Mouse (Mus musculus) CH12.LX (cell line): ENCODE data around the gene Ntrk2. TPM values are rescaled to one million over a fixed set of nuclear protein-coding genes. Genes with fewer than 3 reads are reported as not detected.

ENCODE experiments used
- DNase-seq: peaks from one replicate; pipeline ENCODE4 v3.0.0-alpha.2; 2013; ENCODE audit errors: extremely low read depth
- H3K27ac ChIP-seq: 2 replicates; pipeline ENCODE4 v1.5.1; 2012; ENCODE audit warnings: low read depth, mild to moderate bottlenecking, control low read depth, moderate library complexity; ENCODE audit not compliant: insufficient read depth
- H3K27me3 ChIP-seq: replicated peaks from 2 replicates; pipeline ENCODE3; 2012; ENCODE audit warnings: inconsistent platforms
- H3K36me3 ChIP-seq, 2 experiments: replicated peaks in 1 of 2; 2 replicates each; pipeline versions ENCODE3 to v1.6.1; 2012; ENCODE audit warnings: inconsistent platforms in 1 of 2, low read length in 1 of 2, mild to moderate bottlenecking in 1 of 2, mixed read lengths in 1 of 2, moderate library complexity in 1 of 2; ENCODE audit not compliant: control insufficient read depth in 1 of 2, insufficient read depth in 1 of 2
- H3K4me1 ChIP-seq, 2 experiments: 2 replicates each; pipeline ENCODE4 v1.6.1; 2012; ENCODE audit warnings: inconsistent platforms in 1 of 2, moderate library complexity in 1 of 2; ENCODE audit not compliant: insufficient read depth in 2 of 2, control insufficient read depth in 1 of 2
- H3K4me2 ChIP-seq: 2 replicates; pipeline ENCODE4 v1.6.1; 2012; ENCODE audit warnings: low read depth, mild to moderate bottlenecking, control low read depth; ENCODE audit not compliant: poor library complexity, insufficient read depth, severe bottlenecking
- H3K4me3 ChIP-seq, 3 experiments: fragments of 150-350 bp in 1 of 3; sonication (generic) in 1 of 3; replicated peaks in 1 of 3; 2 replicates each; pipeline versions ENCODE3 to v1.5.1; 2011 to 2012; ENCODE audit warnings: low read depth in 2 of 3, low read length in 2 of 3, mild to moderate bottlenecking in 2 of 3, moderate library complexity in 2 of 3, control low read depth in 1 of 3, improper control_type of control experiment in 1 of 3, inconsistent platforms in 1 of 3, mixed read lengths in 1 of 3; ENCODE audit not compliant: poor library complexity in 1 of 3
- H3K79me2 ChIP-seq: replicated peaks from 2 replicates; pipeline ENCODE4 v1.6.1; 2012; ENCODE audit warnings: mild to moderate bottlenecking, moderate library complexity; ENCODE audit not compliant: control insufficient read depth, poor library complexity, insufficient read depth, severe bottlenecking; ENCODE audit errors: extremely low read depth
- H3K9ac ChIP-seq: 2 replicates; pipeline ENCODE4 v1.6.1; 2012; ENCODE audit warnings: low read depth, mild to moderate bottlenecking, control low read depth, moderate library complexity; ENCODE audit not compliant: insufficient read depth
- H3K9me3 ChIP-seq: replicated peaks from 2 replicates; pipeline ENCODE3; 2012; ENCODE audit warnings: low read length, inconsistent platforms, mixed read lengths
- BHLHE40 ChIP-seq: IDR thresholded peaks from 2 replicates; pipeline ENCODE4 v1.6.1; 2011; ENCODE audit warnings: mild to moderate bottlenecking, low read depth, low read length, improper control_type of control experiment
- ELF1 ChIP-seq: IDR thresholded peaks from 2 replicates; pipeline ENCODE4 v1.6.1; 2014; ENCODE audit warnings: low read depth, mild to moderate bottlenecking, inconsistent platforms, low read length, improper control_type of control experiment
- HCFC1 ChIP-seq: IDR thresholded peaks from 2 replicates; pipeline ENCODE4 v1.6.1; 2012; ENCODE audit warnings: low read depth, mild to moderate bottlenecking, inconsistent platforms, low read length, improper control_type of control experiment
- IRF4 ChIP-seq: IDR thresholded peaks from 2 replicates; pipeline ENCODE4 v1.6.1; 2014; ENCODE audit warnings: low read depth, mild to moderate bottlenecking, inconsistent platforms, low read length, improper control_type of control experiment
- MAFK ChIP-seq: IDR thresholded peaks from 2 replicates; pipeline ENCODE4 v1.6.1; 2011; ENCODE audit warnings: low read length, improper control_type of control experiment; ENCODE audit not compliant: insufficient replicate concordance
- MAX ChIP-seq: IDR thresholded peaks from 2 replicates; pipeline ENCODE4 v1.6.1; 2011; ENCODE audit warnings: low read length, improper control_type of control experiment
- MEF2A ChIP-seq: IDR thresholded peaks from 2 replicates; pipeline ENCODE4 v1.6.1; 2014; ENCODE audit warnings: low read depth, mild to moderate bottlenecking, inconsistent platforms, low read length, improper control_type of control experiment, borderline replicate concordance
- PAX5 ChIP-seq: IDR thresholded peaks from 2 replicates; pipeline ENCODE4 v1.6.1; 2012; ENCODE audit warnings: low read length, inconsistent platforms, mixed read lengths
- RAD21 ChIP-seq: IDR thresholded peaks from 2 replicates; pipeline ENCODE4 v1.6.1; 2011; ENCODE audit warnings: low read depth, mild to moderate bottlenecking, low read length, improper control_type of control experiment, moderate library complexity
- SMC3 ChIP-seq: IDR thresholded peaks from 2 replicates; pipeline ENCODE4 v1.6.1; 2011; ENCODE audit warnings: low read depth, low read length, improper control_type of control experiment
- TBP ChIP-seq: conservative IDR thresholded peaks from 2 replicates; pipeline ENCODE4 v1.6.1; 2011; ENCODE audit warnings: low read depth, low read length, improper control_type of control experiment
- UBTF ChIP-seq: IDR thresholded peaks from 2 replicates; pipeline ENCODE4 v1.6.1; 2012; ENCODE audit warnings: low read depth, mild to moderate bottlenecking, inconsistent platforms, low read length, improper control_type of control experiment, moderate library complexity
- USF2 ChIP-seq: conservative IDR thresholded peaks from 2 replicates; pipeline ENCODE4 v1.6.1; 2011; ENCODE audit warnings: low read depth, low read length, improper control_type of control experiment
- ZMIZ1 ChIP-seq: IDR thresholded peaks from 2 replicates; pipeline ENCODE4 v1.6.1; 2012; ENCODE audit warnings: low read depth, mild to moderate bottlenecking, inconsistent platforms, low read length, improper control_type of control experiment
- ZNF384 ChIP-seq: IDR thresholded peaks from 2 replicates; pipeline ENCODE4 v1.6.1; 2012; ENCODE audit warnings: low read depth, low read length, improper control_type of control experiment, inconsistent platforms
- dilution Hi-C: fragments of 300-500 bp; cut with MboI; formaldehyde crosslinking; loops from 2 replicates; pipeline ENCODE4 v1.14.3; 2020; ENCODE audit warnings: low sequenced_read_pairs; ENCODE audit not compliant: extremely low pct_unique_long_range_greater_than_20kb, extremely low pct_ligation_motif_present
- in situ Hi-C: fragments of 300-500 bp; cut with MboI; formaldehyde crosslinking; loops from 3 replicates; pipeline ENCODE4 v1.14.3; 2019; ENCODE audit warnings: low sequenced_read_pairs, low pct_ligation_motif_present, low pct_unique_long_range_greater_than_20kb, mixed read lengths
- polyA plus RNA-seq: library from polyadenylated mRNA; unstranded; fragments of >175 nt; gene quantifications from 2 replicates; pipeline ENCODE4 v1.2.1, GENCODE M21; 2012; ENCODE audit warnings: low read depth; ENCODE audit not compliant: insufficient read length
- total RNA-seq, 2 experiments: library from RNA; depleted of rRNA; stranded (reverse); fragments of 300-350 nt in 1 of 2; fragments of >200 nt in 1 of 2; gene quantifications; 2 replicates each; pipeline ENCODE4 v1.2.3; 2012 to 2014

Gene Ntrk2
- total and polyA plus RNA-seq, 3 experiments: not detected

- dilution Hi-C loops: no loop called here
- in situ Hi-C loops: no loop called here
Measured at GRCm38 (mm10) chr13:58866776-58867435, 60.5 kb downstream of the Ntrk2 start.

DNA sequence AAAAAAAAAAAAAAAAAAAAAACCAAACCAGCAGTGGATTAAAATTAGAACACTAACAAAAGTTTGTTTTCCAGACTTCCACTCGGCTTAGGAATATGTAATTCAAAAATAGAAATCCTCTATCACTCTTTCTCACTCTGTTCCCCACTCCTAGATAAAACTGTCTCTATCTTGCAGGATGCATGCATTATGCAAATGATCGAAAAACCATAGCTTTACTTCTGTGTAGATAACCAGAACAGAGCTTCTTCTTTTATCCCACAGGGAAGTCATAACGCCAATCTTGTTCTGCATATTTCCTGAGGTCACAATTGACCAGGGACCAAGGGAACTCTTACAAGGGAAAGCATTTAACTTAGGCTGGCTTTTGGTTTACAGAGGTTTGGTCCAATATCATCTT, 76.1 kb downstream of the Ntrk2 start:
- no peak for DNase-seq
- dilution Hi-C loops: no loop called here
- no peaks in the 10 kb centered on the region for H3K4me1 ChIP-seq
- no peak overlapping the region for H3K4me2 ChIP-seq
- in situ Hi-C loops: no loop called here
- no peaks in the 10 kb centered on the region for H3K36me3 ChIP-seq
- TF ChIP-seq IRF4 (no peak), MEF2A (no peak)
- no peaks in the 10 kb centered on the region for H3K27me3 ChIP-seq
- no peaks in the 10 kb centered on the region for H3K79me2 ChIP-seq
- H3K27ac ChIP-seq: no peak overlapping the region
- H3K9me3 ChIP-seq: peaks cover 69% of the 10 kb centered on the region
- no peak overlapping the region for H3K4me3 ChIP-seq
- no peak overlapping the region for H3K9ac ChIP-seq

More at GRCm38 (mm10) chr13:58866776-58867435, 60.5 kb downstream of the Ntrk2 start:
- Histone ChIP-seq H3K36me3 (no peaks in the 10 kb centered on the region), H3K4me2 (no peak overlapping the region), H3K9me3 (peaks cover 84% of the 10 kb centered on the region), H3K79me2 (no peaks in the 10 kb centered on the region), H3K27ac (no peak overlapping the region), H3K9ac (no peak overlapping the region), H3K27me3 (no peaks in the 10 kb centered on the region), H3K4me1 (no peaks in the 10 kb centered on the region), H3K4me3 (no peak overlapping the region)
- no peak for DNase-seq
- TF ChIP-seq BHLHE40 (no peak), USF2 (no peak), IRF4 (no peak), ELF1 (no peak), MAFK (no peak), UBTF (no peak), RAD21 (no peak), MEF2A (no peak), HCFC1 (no peak), SMC3 (no peak), ZNF384 (no peak), MAX (no peak), TBP (no peak), ZMIZ1 (no peak), PAX5 (no peak)
